Mouse (Mus musculus) liver, embryonic 16.5 days (tissue): ENCODE measurements around the gene Ccdc93. TPM values are rescaled to one million over a fixed set of nuclear protein-coding genes. Genes with fewer than 3 reads are reported as not detected.

Experiments used
- ATAC-seq: fragments of 200-750 bp; cut with Nextera tagmentation; 2 replicates; pipeline ENCODE4 v1.8.0; 2017; ENCODE audit warnings: low read depth, mild to moderate bottlenecking, moderate number of reproducible peaks, moderate library complexity
- H3K27ac ChIP-seq: fragments of 300-500 bp; sonication (generic); 2 replicates; pipeline ENCODE4 v1.5.1; 2014; ENCODE audit warnings: mild to moderate bottlenecking, low read length
- H3K27me3 ChIP-seq: fragments of 300-500 bp; sonication (generic); 2 replicates; pipeline ENCODE4 v1.6.1; 2014; ENCODE audit warnings: low read depth, low read length, mixed read lengths; ENCODE audit not compliant: control insufficient read depth, insufficient read depth
- H3K36me3 ChIP-seq: fragments of 300-500 bp; sonication (generic); 2 replicates; pipeline ENCODE4 v1.6.1; 2014; ENCODE audit warnings: mild to moderate bottlenecking; ENCODE audit not compliant: control insufficient read depth, insufficient read depth
- H3K4me1 ChIP-seq: fragments of 300-500 bp; sonication (generic); 2 replicates; pipeline ENCODE4 v1.6.1; 2014; ENCODE audit warnings: low read depth, low read length, mixed read lengths; ENCODE audit not compliant: control insufficient read depth
- H3K4me2 ChIP-seq: fragments of 300-500 bp; sonication (generic); 2 replicates; pipeline ENCODE4 v1.6.1; 2014; ENCODE audit warnings: low read depth, low read length, mixed read lengths
- H3K4me3 ChIP-seq: fragments of 300-500 bp; sonication (generic); 2 replicates; pipeline ENCODE4 v1.5.1; 2014; ENCODE audit warnings: low read depth, mild to moderate bottlenecking, low read length
- H3K9ac ChIP-seq: fragments of 300-500 bp; sonication (generic); 2 replicates; pipeline ENCODE4 v1.6.1; 2014; ENCODE audit warnings: low read depth, low read length
- H3K9me3 ChIP-seq: fragments of 300-500 bp; sonication (generic); replicated peaks from 2 replicates; pipeline ENCODE4 v1.6.1; 2016; ENCODE audit warnings: low read length; ENCODE audit not compliant: control insufficient read depth
- WGBS: fragments of 180-500 bp; shearing (Covaris S2); extraction: QIAGEN DNeasy Blood & Tissue Kit; methylation state at CpG from one replicate; pipeline ENCODE4 v1.1.7; 2014; ENCODE audit not compliant: insufficient replicate concordance; 5-methylcytosine and 5-hydroxymethylcytosine counted together
- polyA plus RNA-seq: library from polyadenylated mRNA; unstranded; fragments of >200 nt; fragmentation: Nextera tagmentation; extraction: Ambion mirVana; gene quantifications from 2 replicates; pipeline ENCODE4 v1.2.1, GENCODE M21; 2015

Ccdc93 gene
- polyA plus RNA-seq, 1 experiment from 2014 or later = 3.6 TPM

DNA sequence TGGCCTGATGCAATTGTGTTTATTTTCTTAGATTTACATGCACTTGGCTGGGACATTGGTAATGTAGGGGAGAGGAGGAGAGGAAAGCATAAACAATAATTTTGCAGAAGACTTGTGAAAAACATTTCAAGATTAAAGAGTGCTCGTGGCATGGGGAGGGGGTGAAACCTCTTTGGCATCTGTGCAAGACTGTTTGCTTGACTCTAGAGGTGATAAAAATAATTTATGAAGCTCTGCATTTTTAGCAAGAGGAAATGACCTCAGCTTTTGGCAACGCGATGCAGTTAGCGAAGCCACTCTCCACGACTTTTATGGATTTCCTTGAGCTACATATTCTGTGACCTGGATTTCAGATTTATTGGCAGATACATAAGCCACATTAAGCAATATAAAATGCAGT, 36.1 kb upstream of the Ccdc93 start:
- WGBS = 28% methylated on average over 5 of the region's 5 CpGs
- no peak overlapping the region for H3K9ac ChIP-seq
- no peaks in the 10 kb centered on the region for H3K27me3 ChIP-seq
- no peaks in the 10 kb centered on the region for H3K4me1 ChIP-seq
- H3K9me3 ChIP-seq = no peaks in the 10 kb centered on the region
- no peak overlapping the region for H3K27ac ChIP-seq
- H3K4me2 ChIP-seq = no peak overlapping the region
- H3K4me3 ChIP-seq = no peak overlapping the region
- no peak for ATAC-seq
- no peaks in the 10 kb centered on the region for H3K36me3 ChIP-seq

GRCm38 (mm10) chr1:121396501-121396900, 34.3 kb upstream of the Ccdc93 start:
- Histone ChIP-seq H3K36me3 (no peaks in the 10 kb centered on the region), H3K4me1 (no peaks in the 10 kb centered on the region), H3K9ac (no peak overlapping the region), H3K4me3 (no peak overlapping the region), H3K27ac (no peak overlapping the region), H3K27me3 (no peaks in the 10 kb centered on the region), H3K4me2 (no peak overlapping the region), H3K9me3 (no peaks in the 10 kb centered on the region)
- ATAC-seq = no peak
- WGBS = 53% methylated on average over 4 of the region's 4 CpGs

- Histone ChIP-seq H3K4me2 (no peak overlapping the region), H3K4me1 (no peaks in the 10 kb centered on the region), H3K9ac (no peak overlapping the region), H3K4me3 (no peak overlapping the region), H3K27ac (no peak overlapping the region), H3K27me3 (no peaks in the 10 kb centered on the region), H3K36me3 (no peaks in the 10 kb centered on the region), H3K9me3 (no peaks in the 10 kb centered on the region)
- WGBS = 50% methylated on average over 4 of the region's 4 CpGs
- ATAC-seq = no peak
Observed at GRCm38 (mm10) chr1:121398231-121398630, 32.6 kb upstream of the Ccdc93 start.

DNA sequence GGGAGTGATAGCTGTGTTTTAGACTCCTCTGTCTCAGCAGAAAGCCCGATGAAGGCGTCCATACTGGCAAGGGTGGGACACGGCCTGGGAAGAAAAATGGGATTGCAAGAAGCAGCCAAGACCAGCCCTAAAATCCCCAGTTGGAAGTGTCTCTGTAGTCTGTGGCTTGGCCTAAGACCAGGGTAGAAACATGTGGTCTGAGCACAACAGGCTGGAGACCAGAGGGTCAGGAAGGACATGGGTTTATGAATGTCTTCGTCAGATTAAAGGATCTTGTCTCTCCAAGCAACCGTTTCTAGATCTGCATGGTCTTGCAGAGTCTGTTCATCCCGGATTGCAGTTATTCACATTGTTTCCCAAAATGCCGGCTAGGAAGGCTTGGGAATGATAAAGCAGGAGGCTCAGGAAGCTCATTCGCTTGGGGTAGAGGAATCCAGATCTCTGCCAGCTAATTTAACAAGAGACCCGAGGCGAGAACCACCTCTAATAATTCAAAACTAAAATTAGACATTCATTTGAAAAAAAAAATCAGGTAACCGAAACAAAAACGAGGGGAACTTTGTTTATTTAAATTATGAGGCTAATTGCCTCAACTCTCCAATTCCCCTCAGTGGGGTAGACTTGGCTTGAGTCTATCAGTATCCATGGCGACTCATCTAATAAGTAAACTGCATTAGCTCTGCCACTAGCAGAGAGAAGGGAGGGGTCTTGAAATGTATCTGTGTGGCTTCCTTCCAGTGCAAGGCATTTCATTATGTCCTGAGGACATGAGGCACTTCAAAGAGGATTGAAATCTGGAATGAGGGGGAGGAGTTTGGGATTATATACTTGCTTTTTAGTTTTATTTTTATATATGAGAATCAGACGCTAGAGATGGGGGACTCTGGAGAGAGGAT, 31.6 kb upstream of the Ccdc93 start:
- H3K36me3 ChIP-seq = no peaks in the 10 kb centered on the region
- no peak for ATAC-seq
- H3K4me3 ChIP-seq = no peak overlapping the region
- no peak overlapping the region for H3K4me2 ChIP-seq
- H3K9me3 ChIP-seq = no peaks in the 10 kb centered on the region
- H3K4me1 ChIP-seq = no peaks in the 10 kb centered on the region
- 51% methylated on average over 14 of the region's 14 CpGs for WGBS
- H3K9ac ChIP-seq = no peak overlapping the region
- no peaks in the 10 kb centered on the region for H3K27me3 ChIP-seq
- no peak overlapping the region for H3K27ac ChIP-seq

DNA sequence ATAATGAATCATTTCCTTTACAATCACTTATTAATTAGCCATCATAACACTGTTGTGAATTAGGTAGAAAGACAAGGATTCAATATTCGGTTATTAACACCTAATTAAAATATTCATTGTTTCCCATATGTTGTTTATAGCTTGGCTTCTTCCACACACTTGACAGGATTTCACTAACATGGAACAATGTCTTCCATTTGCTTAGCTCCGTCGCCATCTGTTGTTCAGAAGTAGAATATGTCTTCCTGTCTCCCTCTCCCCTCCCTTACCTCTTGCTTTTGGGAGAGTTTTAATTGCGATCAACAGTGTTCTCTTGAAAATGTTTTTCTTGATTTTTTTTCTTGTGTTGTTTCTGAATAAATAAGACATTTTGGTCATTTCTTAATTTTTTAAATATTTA, 30.6 kb upstream of the Ccdc93 start:
- 18% methylated on average over 4 of the region's 4 CpGs for WGBS
- ATAC-seq = no peak

GRCm38 (mm10) chr1:121419084-121419483, 11.8 kb upstream of the Ccdc93 start:
- H3K27me3 ChIP-seq = no peaks in the 10 kb centered on the region
- WGBS = 23% methylated on average over 4 of the region's 4 CpGs
- no peak overlapping the region for H3K27ac ChIP-seq
- no peak for ATAC-seq
- no peaks in the 10 kb centered on the region for H3K36me3 ChIP-seq
- H3K4me3 ChIP-seq = no peak overlapping the region
- no peaks in the 10 kb centered on the region for H3K4me1 ChIP-seq
- no peak overlapping the region for H3K4me2 ChIP-seq
- no peak overlapping the region for H3K9ac ChIP-seq
- no peaks in the 10 kb centered on the region for H3K9me3 ChIP-seq

More for the DNA sequence above, 30.6 kb upstream of the Ccdc93 start:
- Histone ChIP-seq H3K4me3 (no peak overlapping the region), H3K9me3 (no peaks in the 10 kb centered on the region), H3K4me1 (no peaks in the 10 kb centered on the region), H3K4me2 (no peak overlapping the region), H3K27me3 (no peaks in the 10 kb centered on the region), H3K27ac (no peak overlapping the region), H3K9ac (no peak overlapping the region), H3K36me3 (no peaks in the 10 kb centered on the region)

DNA sequence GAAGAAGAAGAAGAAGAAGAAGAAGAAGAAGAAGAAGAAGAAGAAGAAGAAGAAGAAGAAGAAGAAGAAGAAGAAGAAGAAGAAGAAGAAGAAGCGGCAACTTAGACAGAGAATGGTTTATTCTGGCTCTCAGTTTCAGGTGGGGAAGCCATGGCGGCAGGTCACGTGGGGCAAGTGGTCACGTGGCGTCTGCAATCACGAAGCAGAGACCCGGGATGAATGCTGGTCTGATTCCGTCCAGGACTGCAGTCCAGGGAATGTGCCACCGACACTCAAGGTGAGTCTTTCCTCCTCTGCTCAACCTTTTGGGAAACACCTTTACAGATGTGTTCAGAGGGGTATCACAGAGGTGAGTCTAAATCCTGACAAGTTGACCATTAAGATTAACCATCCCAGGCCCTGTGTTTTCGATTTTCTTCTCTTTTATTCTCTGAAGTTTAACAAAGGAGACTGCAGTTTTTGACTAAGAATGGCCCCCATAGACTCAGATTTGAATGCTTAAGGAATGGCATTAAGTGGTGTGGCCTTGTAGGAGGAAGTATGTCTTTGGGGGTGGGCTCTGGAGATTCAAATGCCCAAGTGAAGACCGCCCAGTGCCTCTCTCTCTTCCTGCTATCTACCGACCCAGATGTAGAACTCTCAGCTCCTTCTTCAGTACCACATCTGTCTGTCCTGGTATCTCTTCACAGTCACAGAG, 11.1 kb upstream of the Ccdc93 start:
- H3K4me3 ChIP-seq = no peak overlapping the region
- H3K9me3 ChIP-seq = no peaks in the 10 kb centered on the region
- no peak overlapping the region for H3K4me2 ChIP-seq
- no peak overlapping the region for H3K9ac ChIP-seq
- no peaks in the 10 kb centered on the region for H3K36me3 ChIP-seq
- ATAC-seq = no peak
- no peaks in the 10 kb centered on the region for H3K4me1 ChIP-seq
- 60% methylated on average over 12 of the region's 12 CpGs for WGBS
- no peaks in the 10 kb centered on the region for H3K27me3 ChIP-seq
- H3K27ac ChIP-seq = no peak overlapping the region

DNA sequence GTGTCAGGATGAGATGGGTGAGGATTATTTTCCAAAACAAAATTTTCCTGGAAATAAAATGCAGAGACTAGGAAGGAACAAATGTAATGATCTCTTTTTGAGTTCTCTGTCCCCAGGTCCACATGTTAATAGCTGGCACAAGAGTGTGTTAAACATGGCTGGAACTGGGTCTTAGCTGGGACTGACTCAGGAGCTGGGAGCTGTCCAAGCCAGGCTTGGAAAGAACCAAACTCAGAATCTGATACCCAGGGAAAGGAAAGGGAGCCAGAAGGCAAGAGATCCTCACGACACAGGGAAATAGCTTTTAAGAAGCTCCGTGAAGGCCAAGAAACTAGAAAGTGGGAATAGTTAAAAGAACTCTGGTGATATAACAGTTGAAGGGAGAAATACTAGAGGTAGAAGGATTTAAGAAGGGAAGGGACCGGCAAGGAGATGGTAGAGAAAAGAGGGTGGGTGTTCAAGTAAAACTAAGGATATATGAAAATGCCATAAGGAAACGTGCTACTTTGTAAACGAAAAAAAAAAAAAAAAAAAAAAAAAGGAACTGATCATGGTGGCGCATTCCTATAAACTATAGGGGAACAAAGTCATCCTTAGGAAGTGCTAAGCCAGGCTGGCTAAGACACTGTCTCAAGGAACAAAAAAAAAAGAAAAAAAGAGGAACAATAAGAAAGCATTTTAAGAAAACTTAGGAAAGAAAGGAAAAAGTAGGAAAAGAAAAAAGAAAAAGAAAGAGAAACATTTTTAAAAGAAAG, 489 bp upstream of the Ccdc93 start:
- H3K9me3 ChIP-seq = no peaks in the 10 kb centered on the region
- no peak for ATAC-seq
- no peak overlapping the region for H3K4me3 ChIP-seq
- H3K27ac ChIP-seq = no peak overlapping the region
- peaks cover 5% of the 10 kb centered on the region for H3K4me1 ChIP-seq
- peak overlapping the region; percentile 78 for H3K4me2 ChIP-seq
- 17% methylated on average over 6 of the region's 6 CpGs for WGBS
- no peaks in the 10 kb centered on the region for H3K36me3 ChIP-seq
- no peak overlapping the region for H3K9ac ChIP-seq
- no peaks in the 10 kb centered on the region for H3K27me3 ChIP-seq
